Mouse (Mus musculus): ENCODE data around the gene Pmpcb.

- TF ChIP-seq MYOG (IDR thresholded peaks at IDR 0.05; ENCODE audit: control insufficient read depth, extremely low read depth, insufficient read length) (no peak), CTCF (IDR thresholded peaks at IDR 0.05; ENCODE audit: control insufficient read depth, insufficient read depth, insufficient read length) (no peak), MAX (IDR thresholded peaks at IDR 0.05) (no peak), USF1 (IDR thresholded peaks at IDR 0.05; ENCODE audit: low read depth) (no peak), CEBPB (IDR thresholded peaks at IDR 0.05; ENCODE audit: low read depth) (no peak), MYOD1 (IDR thresholded peaks at IDR 0.05; ENCODE audit: control insufficient read depth, insufficient read length, low read depth) (no peak)
Measured at GRCm38 (mm10) chr5:21692230-21692629, 44.7 kb upstream of the Pmpcb start.

Data from C2C12 (cell line).